Mouse (Mus musculus) CH12.LX (cell line): ENCODE measurements around the gene Zc3h7a. TPM values are rescaled to one million over a fixed set of nuclear protein-coding genes. Genes with fewer than 3 reads are reported as not detected.

Experiments used
- DNase-seq: peaks from one replicate; pipeline ENCODE4 v3.0.0-alpha.2; 2013; ENCODE audit errors: extremely low read depth
- H3K27ac ChIP-seq: 2 replicates; pipeline ENCODE4 v1.5.1; 2012; ENCODE audit warnings: low read depth, mild to moderate bottlenecking, control low read depth, moderate library complexity; ENCODE audit not compliant: insufficient read depth
- H3K27me3 ChIP-seq: replicated peaks from 2 replicates; pipeline ENCODE3; 2012; ENCODE audit warnings: inconsistent platforms
- H3K36me3 ChIP-seq, 2 experiments: replicated peaks in 1 of 2; 2 replicates each; pipeline versions ENCODE3 to v1.6.1; 2012; ENCODE audit warnings: inconsistent platforms in 1 of 2, low read length in 1 of 2, mild to moderate bottlenecking in 1 of 2, mixed read lengths in 1 of 2, moderate library complexity in 1 of 2; ENCODE audit not compliant: control insufficient read depth in 1 of 2, insufficient read depth in 1 of 2
- H3K4me1 ChIP-seq, 2 experiments: 2 replicates each; pipeline ENCODE4 v1.6.1; 2012; ENCODE audit warnings: inconsistent platforms in 1 of 2, moderate library complexity in 1 of 2; ENCODE audit not compliant: insufficient read depth in 2 of 2, control insufficient read depth in 1 of 2
- H3K4me2 ChIP-seq: 2 replicates; pipeline ENCODE4 v1.6.1; 2012; ENCODE audit warnings: low read depth, mild to moderate bottlenecking, control low read depth; ENCODE audit not compliant: poor library complexity, insufficient read depth, severe bottlenecking
- H3K4me3 ChIP-seq, 3 experiments: fragments of 150-350 bp in 1 of 3; sonication (generic) in 1 of 3; replicated peaks in 1 of 3; 2 replicates each; pipeline versions ENCODE3 to v1.5.1; 2011 to 2012; ENCODE audit warnings: low read depth in 2 of 3, low read length in 2 of 3, mild to moderate bottlenecking in 2 of 3, moderate library complexity in 2 of 3, control low read depth in 1 of 3, improper control_type of control experiment in 1 of 3, inconsistent platforms in 1 of 3, mixed read lengths in 1 of 3; ENCODE audit not compliant: poor library complexity in 1 of 3
- H3K79me2 ChIP-seq: replicated peaks from 2 replicates; pipeline ENCODE4 v1.6.1; 2012; ENCODE audit warnings: mild to moderate bottlenecking, moderate library complexity; ENCODE audit not compliant: control insufficient read depth, poor library complexity, insufficient read depth, severe bottlenecking; ENCODE audit errors: extremely low read depth
- H3K9ac ChIP-seq: 2 replicates; pipeline ENCODE4 v1.6.1; 2012; ENCODE audit warnings: low read depth, mild to moderate bottlenecking, control low read depth, moderate library complexity; ENCODE audit not compliant: insufficient read depth
- H3K9me3 ChIP-seq: replicated peaks from 2 replicates; pipeline ENCODE3; 2012; ENCODE audit warnings: low read length, inconsistent platforms, mixed read lengths
- BHLHE40 ChIP-seq: IDR thresholded peaks from 2 replicates; pipeline ENCODE4 v1.6.1; 2011; ENCODE audit warnings: mild to moderate bottlenecking, low read depth, low read length, improper control_type of control experiment
- CHD1 ChIP-seq: IDR thresholded peaks from 2 replicates; pipeline ENCODE4 v1.6.1; 2012; ENCODE audit warnings: low read depth, low read length, improper control_type of control experiment, inconsistent platforms
- CHD2 ChIP-seq: IDR thresholded peaks from 2 replicates; pipeline ENCODE4 v1.6.1; 2011; ENCODE audit warnings: low read length, improper control_type of control experiment
- CTCF ChIP-seq, 2 experiments: IDR thresholded peaks in 1 of 2; conservative IDR thresholded peaks in 1 of 2; 2 replicates each; pipeline ENCODE4 v1.5.1; 2011 to 2012; ENCODE audit warnings: low read depth in 2 of 2, low read length in 2 of 2, improper control_type of control experiment in 1 of 2, inconsistent platforms in 1 of 2, mild to moderate bottlenecking in 1 of 2, moderate library complexity in 1 of 2
- ETS1 ChIP-seq: conservative IDR thresholded peaks from 2 replicates; pipeline ENCODE4 v1.6.1; 2012; ENCODE audit warnings: low read depth, mild to moderate bottlenecking, inconsistent platforms, low read length, improper control_type of control experiment, moderate library complexity
- GABPA ChIP-seq: IDR thresholded peaks from 2 replicates; pipeline ENCODE4 v1.6.1; 2012; ENCODE audit warnings: low read depth, low read length, improper control_type of control experiment, inconsistent platforms; ENCODE audit not compliant: insufficient replicate concordance
- HCFC1 ChIP-seq: IDR thresholded peaks from 2 replicates; pipeline ENCODE4 v1.6.1; 2012; ENCODE audit warnings: low read depth, mild to moderate bottlenecking, inconsistent platforms, low read length, improper control_type of control experiment
- IRF4 ChIP-seq: IDR thresholded peaks from 2 replicates; pipeline ENCODE4 v1.6.1; 2014; ENCODE audit warnings: low read depth, mild to moderate bottlenecking, inconsistent platforms, low read length, improper control_type of control experiment
- MAX ChIP-seq: IDR thresholded peaks from 2 replicates; pipeline ENCODE4 v1.6.1; 2011; ENCODE audit warnings: low read length, improper control_type of control experiment
- MXI1 ChIP-seq: IDR thresholded peaks from 2 replicates; pipeline ENCODE4 v1.6.1; 2011; ENCODE audit warnings: mild to moderate bottlenecking, low read depth, low read length, improper control_type of control experiment
- MYC ChIP-seq: IDR thresholded peaks from 2 replicates; pipeline ENCODE4 v1.6.1; 2011; ENCODE audit warnings: low read depth, mild to moderate bottlenecking, improper control_type of control experiment, low read length
- NELFE ChIP-seq: IDR thresholded peaks from 2 replicates; pipeline ENCODE4 v1.6.1; 2011; ENCODE audit warnings: low read depth, low read length, improper control_type of control experiment
- PAX5 ChIP-seq: IDR thresholded peaks from 2 replicates; pipeline ENCODE4 v1.6.1; 2012; ENCODE audit warnings: low read length, inconsistent platforms, mixed read lengths
- POLR2AphosphoS2 ChIP-seq: IDR thresholded peaks from 2 replicates; pipeline ENCODE4 v1.6.1; 2011; ENCODE audit warnings: low read depth, low read length, improper control_type of control experiment
- RAD21 ChIP-seq: IDR thresholded peaks from 2 replicates; pipeline ENCODE4 v1.6.1; 2011; ENCODE audit warnings: low read depth, mild to moderate bottlenecking, low read length, improper control_type of control experiment, moderate library complexity
- SIN3A ChIP-seq: IDR thresholded peaks from 2 replicates; pipeline ENCODE4 v1.6.1; 2012; ENCODE audit warnings: low read length, improper control_type of control experiment, inconsistent platforms
- TCF12 ChIP-seq: IDR thresholded peaks from 2 replicates; pipeline ENCODE4 v1.6.1; 2014; ENCODE audit warnings: low read depth, mild to moderate bottlenecking, inconsistent platforms, low read length, improper control_type of control experiment
- USF1 ChIP-seq: IDR thresholded peaks from 2 replicates; pipeline ENCODE4 v1.6.1; 2014; ENCODE audit warnings: low read depth, mild to moderate bottlenecking, inconsistent platforms, low read length, improper control_type of control experiment
- ZC3H11A ChIP-seq: IDR thresholded peaks from 2 replicates; pipeline ENCODE4 v1.6.1; 2012; ENCODE audit warnings: low read depth, mild to moderate bottlenecking, inconsistent platforms, low read length, improper control_type of control experiment
- ZKSCAN1 ChIP-seq: IDR thresholded peaks from 2 replicates; pipeline ENCODE4 v1.6.1; 2012; ENCODE audit warnings: low read depth, inconsistent platforms, low read length, improper control_type of control experiment, borderline replicate concordance
- ZMIZ1 ChIP-seq: IDR thresholded peaks from 2 replicates; pipeline ENCODE4 v1.6.1; 2012; ENCODE audit warnings: low read depth, mild to moderate bottlenecking, inconsistent platforms, low read length, improper control_type of control experiment
- ZNF384 ChIP-seq: IDR thresholded peaks from 2 replicates; pipeline ENCODE4 v1.6.1; 2012; ENCODE audit warnings: low read depth, low read length, improper control_type of control experiment, inconsistent platforms
- dilution Hi-C: fragments of 300-500 bp; cut with MboI; formaldehyde crosslinking; loops from 2 replicates; pipeline ENCODE4 v1.14.3; 2020; ENCODE audit warnings: low sequenced_read_pairs; ENCODE audit not compliant: extremely low pct_unique_long_range_greater_than_20kb, extremely low pct_ligation_motif_present
- in situ Hi-C: fragments of 300-500 bp; cut with MboI; formaldehyde crosslinking; loops from 3 replicates; pipeline ENCODE4 v1.14.3; 2019; ENCODE audit warnings: low sequenced_read_pairs, low pct_ligation_motif_present, low pct_unique_long_range_greater_than_20kb, mixed read lengths
- polyA plus RNA-seq: library from polyadenylated mRNA; unstranded; fragments of >175 nt; gene quantifications from 2 replicates; pipeline ENCODE4 v1.2.1, GENCODE M21; 2012; ENCODE audit warnings: low read depth; ENCODE audit not compliant: insufficient read length
- total RNA-seq, 2 experiments: library from RNA; depleted of rRNA; stranded (reverse); fragments of 300-350 nt in 1 of 2; fragments of >200 nt in 1 of 2; gene quantifications; 2 replicates each; pipeline ENCODE4 v1.2.3; 2012 to 2014

Gene Zc3h7a
- total and polyA plus RNA-seq, 3 experiments: 78.6 to 177 (median 177) TPM

GRCm38 (mm10) chr16:11201740-11202394 is 25.7 kb upstream of the Zc3h7a start:
- DNase-seq: no peak
- in situ Hi-C loops (no loop called here), dilution Hi-C loops (no loop called here)
- Histone ChIP-seq H3K9me3 (no peaks in the 10 kb centered on the region), H3K27ac (no peak overlapping the region), H3K9ac (peak overlapping the region; percentile 79), H3K4me3 (peak overlapping the region; percentile 14 to 68 (median 66)), H3K79me2 (peaks cover 65% of the 10 kb centered on the region), H3K4me2 (peak overlapping the region; percentile 47), H3K36me3 (peaks cover 39 to 61% of the 10 kb centered on the region in 2 experiments), H3K27me3 (no peaks in the 10 kb centered on the region), H3K4me1 (peaks cover 3 to 67% of the 10 kb centered on the region in 2 experiments)
- TF ChIP-seq CTCF (conservative IDR thresholded peaks at IDR 0.05 in 1 of 2, IDR thresholded peaks at IDR 0.05 in 1 of 2; ENCODE audit: low read depth in 2 of 2, low read length in 2 of 2) (peak in 1 of 2 experiments; percentile 59; a peak in 2 of 4 replicates), TCF12 (no peak), MYC (peak; percentile 53), CHD1 (0 out of 2 replicates have a peak, but pooled peaks have one; percentile 21), PAX5 (no peak)

- Histone ChIP-seq H3K27ac (no peak overlapping the region), H3K4me2 (no peak overlapping the region), H3K9ac (no peak overlapping the region), H3K4me3 (no peak overlapping the region), H3K79me2 (peaks cover 67% of the 10 kb centered on the region), H3K27me3 (no peaks in the 10 kb centered on the region), H3K9me3 (no peaks in the 10 kb centered on the region), H3K4me1 (peaks cover 3 to 62% of the 10 kb centered on the region in 2 experiments)
- no peak for DNase-seq
- dilution Hi-C loops: no loop called here
- in situ Hi-C loops: no loop called here
- TF ChIP-seq SIN3A (0 out of 2 replicates have a peak, but pooled peaks have one; percentile 7), ETS1 (no peak), CHD1 (0 out of 2 replicates have a peak, but pooled peaks have one; percentile 14), ZC3H11A (no peak), GABPA (no peak), ZNF384 (peak; percentile 76), MYC (no peak)
- TF ChIP-seq, all 38 proteins: peak for 3
- H3K36me3 ChIP-seq: peaks cover 52 to 67% of the 10 kb centered on the region in 2 experiments
These were observed 24.1 kb upstream of the Zc3h7a start for GRCm38 (mm10) chr16:11200247-11200646.

DNA sequence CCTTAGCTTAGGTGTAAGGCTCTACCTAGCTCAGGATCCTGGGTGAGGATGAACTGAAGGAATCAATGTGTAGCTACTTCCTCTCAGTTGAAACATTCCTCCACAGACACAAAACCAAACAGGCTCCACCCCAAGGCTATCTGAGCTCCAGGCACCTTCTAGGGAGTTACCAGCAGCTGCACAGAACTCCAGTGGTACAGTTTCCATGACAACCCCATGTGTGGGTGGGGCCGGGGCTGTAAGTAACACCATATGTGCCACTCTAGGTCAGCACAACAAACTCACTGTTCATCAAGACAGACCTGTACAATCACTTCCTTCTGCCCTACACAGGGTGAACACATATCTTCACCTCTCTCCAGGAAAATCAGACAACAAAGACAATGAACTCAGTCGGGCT is 22.3 kb upstream of the Zc3h7a start:
- peak; percentile 52 for DNase-seq
- Histone ChIP-seq H3K4me2 (no peak overlapping the region), H3K36me3 (peaks cover 68 to 82% of the 10 kb centered on the region in 2 experiments)

More for the DNA sequence above, 22.3 kb upstream of the Zc3h7a start:
- peaks cover 50% of the 10 kb centered on the region for H3K79me2 ChIP-seq
- no peaks in the 10 kb centered on the region for H3K27me3 ChIP-seq
- dilution Hi-C loops (no loop called here), in situ Hi-C loops (no loop called here)
- peaks cover 3 to 49% of the 10 kb centered on the region in 2 experiments for H3K4me1 ChIP-seq
- no peak overlapping the region for H3K4me3 ChIP-seq
- H3K9me3 ChIP-seq: no peaks in the 10 kb centered on the region
- no peak overlapping the region for H3K9ac ChIP-seq
- H3K27ac ChIP-seq: no peak overlapping the region
- no peak for TF ChIP-seq ZMIZ1
- TF ChIP-seq CTCF (conservative IDR thresholded peaks at IDR 0.05 in 1 of 2, IDR thresholded peaks at IDR 0.05 in 1 of 2; ENCODE audit: low read depth in 2 of 2, low read length in 2 of 2): no peak
- no peak for TF ChIP-seq RAD21
- TF ChIP-seq USF1: no peak
- TF ChIP-seq IRF4: no peak
- TF ChIP-seq HCFC1: no peak
- no peak for TF ChIP-seq NELFE
- no peak for TF ChIP-seq CHD2
- TF ChIP-seq POLR2AphosphoS2: no peak
- TF ChIP-seq BHLHE40: no peak
- TF ChIP-seq MAX: no peak
- TF ChIP-seq GABPA: no peak
- no peak for TF ChIP-seq ZC3H11A
- no peak for TF ChIP-seq PAX5
- no peak for TF ChIP-seq TCF12
- TF ChIP-seq ZKSCAN1: no peak
- TF ChIP-seq ETS1: no peak
- no peak for TF ChIP-seq ZNF384
- no peak for TF ChIP-seq MXI1
